In the genomic region with DNA sequence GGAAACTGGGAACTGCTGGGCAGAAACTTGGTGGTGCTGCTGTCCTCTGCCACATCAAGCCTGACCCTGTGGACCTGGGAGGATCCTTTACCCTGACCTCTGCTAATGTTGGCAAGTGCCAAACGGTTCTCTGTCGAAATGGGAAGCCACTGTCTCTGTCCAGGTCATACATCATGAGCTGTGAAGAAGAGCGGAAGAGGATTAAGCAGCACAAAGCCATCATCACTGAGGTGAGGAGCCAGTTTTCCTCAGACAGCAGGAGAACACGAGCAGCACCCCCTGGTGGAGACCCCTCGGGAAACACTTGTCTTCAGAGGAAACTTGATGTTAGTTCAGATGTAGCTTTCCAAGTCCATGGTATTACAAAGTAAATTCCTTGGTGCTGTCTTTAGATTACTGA, we compare ENCODE assay signal across 9 mouse cellular contexts.
DNase-seq lines count a peak whose midpoint lies in the region; ATAC-seq and TF ChIP-seq lines count a peak whose summit lies in the region.
"Had no signal": no experiment of that assay in that cellular context is flagged by ENCODE, and none has a peak within 500 bp of the region (broad histone marks: within the 10 kb centered on the region; RNA-seq: fewer than 3 reads in every experiment).

No protein-coding gene starts in this region.

- H3K9me3 ChIP-seq in forebrain, embryonic 12.5 days, result no peaks in the 10 kb centered on the region
- H3K9me3 ChIP-seq in hindbrain, embryonic 14.5 days (ENCODE audit: control insufficient read depth, low read length), result no peaks in the 10 kb centered on the region
- H3K9me3 ChIP-seq: heart, embryonic 13.5 days had no signal

- H3K4me2 ChIP-seq in forebrain, embryonic 12.5 days, result no peak overlapping the region
- H3K4me2 ChIP-seq in hindbrain, embryonic 14.5 days (replicated peaks), result no peak overlapping the region
- H3K4me2 ChIP-seq: heart, embryonic 13.5 days had no signal

- TF ChIP-seq CTCF in brain, embryonic 14.5 days (IDR thresholded peaks at IDR 0.05; ENCODE audit: borderline replicate concordance, extremely low read depth, insufficient read depth, insufficient read length), result peak; percentile 85
- TF ChIP-seq CTCF in lung, adult 2 months (IDR thresholded peaks at IDR 0.05; ENCODE audit: insufficient read depth, low read length), result peak; percentile 82

- peak; percentile 47 for ATAC-seq in forebrain, embryonic 12.5 days (ENCODE audit: low FRiP score)
- peak; percentile 53; the same call in 1 of the 2 replicates for ATAC-seq in hindbrain, embryonic 14.5 days (ENCODE audit: low FRiP score)
- ATAC-seq in neutrophil, adult 5-6 weeks (ENCODE audit: extremely low read depth, insufficient number of reproducible peaks, low FRiP score, poor library complexity, severe bottlenecking), result peak; percentile 58; the same call in 1 of the 2 replicates

- no peak overlapping the region for H3K27ac ChIP-seq in forebrain, embryonic 12.5 days
- no peak overlapping the region for H3K27ac ChIP-seq in hindbrain, embryonic 14.5 days
- H3K27ac ChIP-seq: heart, embryonic 13.5 days had no signal

- H3K36me3 ChIP-seq in forebrain, embryonic 12.5 days (replicated peaks), result peaks cover 54% of the 10 kb centered on the region
- peaks cover 42% of the 10 kb centered on the region for H3K36me3 ChIP-seq in hindbrain, embryonic 14.5 days (replicated peaks; ENCODE audit: control insufficient read depth, insufficient read depth)

- DNase-seq in A20 (ENCODE audit: low read depth, low spot score), result peak; percentile 70
- peak; percentile 18 to 39 for DNase-seq in CD8-positive naive resting alpha-beta T cell, adult 2 months (ENCODE audit: low read depth in 2 of 2, low spot score in 2 of 2)
- peak; percentile 89 for DNase-seq in brain, embryonic 14.5 days (ENCODE audit: low read depth)
- peak; percentile 79 for DNase-seq in hindbrain, embryonic 14.5 days (ENCODE audit: low spot score)
- peak; percentile 37 for DNase-seq in lung, adult 2 months
- DNase-seq in urinary bladder, adult 2 months (ENCODE audit: low spot score), result no peak

- H3K4me3 ChIP-seq in forebrain, embryonic 12.5 days (replicated peaks), result no peak overlapping the region
- no peak overlapping the region for H3K4me3 ChIP-seq in hindbrain, embryonic 14.5 days (replicated peaks; ENCODE audit: low read length)
- no peak overlapping the region for H3K4me3 ChIP-seq in lung, adult 2 months (replicated peaks; ENCODE audit: extremely low read depth, low read depth, low read length)
- H3K4me3 ChIP-seq: heart, embryonic 13.5 days had no signal

- no peak overlapping the region for H3K9ac ChIP-seq in forebrain, embryonic 12.5 days
- no peak overlapping the region for H3K9ac ChIP-seq in hindbrain, embryonic 14.5 days
- H3K9ac ChIP-seq: heart, embryonic 13.5 days had no signal

- no peaks in the 10 kb centered on the region for H3K27me3 ChIP-seq in forebrain, embryonic 12.5 days
- H3K27me3 ChIP-seq in hindbrain, embryonic 14.5 days (ENCODE audit: control insufficient read depth, insufficient read depth, low read length), result no peaks in the 10 kb centered on the region
- H3K27me3 ChIP-seq: heart, embryonic 13.5 days had no signal

- TF ChIP-seq POLR2A in brain, embryonic 14.5 days (IDR thresholded peaks at IDR 0.05; ENCODE audit: borderline replicate concordance, extremely low read depth, insufficient read depth, insufficient read length, poor library complexity, severe bottlenecking), result no peak
- no peak for TF ChIP-seq POLR2A in lung, adult 2 months (IDR thresholded peaks at IDR 0.05; ENCODE audit: borderline replicate concordance, extremely low read depth, low read depth, low read length)

- no peaks in the 10 kb centered on the region for H3K4me1 ChIP-seq in forebrain, embryonic 12.5 days
- no peaks in the 10 kb centered on the region for H3K4me1 ChIP-seq in hindbrain, embryonic 14.5 days (replicated peaks; ENCODE audit: control insufficient read depth, insufficient read depth, low read length)
- H3K4me1 ChIP-seq in lung, adult 2 months (ENCODE audit: control insufficient read depth, insufficient read depth, low read length), result no peaks in the 10 kb centered on the region

- WGBS in forebrain, embryonic 12.5 days, result 30% methylated on average over 5 of the region's 5 CpGs
- WGBS in hindbrain, embryonic 14.5 days, result 13% methylated on average over 5 of the region's 5 CpGs
- WGBS in lung, adult 2 months, result 8% methylated on average over 5 of the region's 5 CpGs
